Mouse (Mus musculus) megakaryocyte progenitor cell, adult 5-6 weeks (primary cell): ENCODE measurements at regions not wholly inside any gene's neighbourhood (a gene's known extent, or its start where the extent isn't known, plus 50 kb on each side); places are given as distances from the start of the nearest gene placed in this dataset.
"Not testable (repeated sequence)": the region's sequence is repeated elsewhere in the genome, so short reads cannot be mapped to it uniquely, and the experiment has no call there.

Experiments
- ATAC-seq: replicated peaks from 2 replicates; pipeline ENCODE4 v1.8.0; 2016; ENCODE audit warnings: mild to moderate bottlenecking, moderate TSS enrichment, inconsistent platforms; ENCODE audit not compliant: poor library complexity

GRCm38 (mm10) chr13:75295818-75296217, 206.2 kb downstream of the Pcsk1 start:
- no peak for ATAC-seq

- no peak for ATAC-seq
These were observed 230.2 kb downstream of the Pcsk1 start for GRCm38 (mm10) chr13:75319780-75320179.

GRCm38 (mm10) chr13:75320239-75320638, 230.6 kb downstream of the Pcsk1 start:
- no peak for ATAC-seq

GRCm38 (mm10) chr13:75337054-75337453, 247.4 kb downstream of the Pcsk1 start:
- ATAC-seq, result no peak

GRCm38 (mm10) chr13:75343422-75343821, 253.8 kb downstream of the Pcsk1 start:
- ATAC-seq, result no peak

GRCm38 (mm10) chr13:75366723-75367426, 277.2 kb downstream of the Pcsk1 start:
- ATAC-seq, result no peak

GRCm38 (mm10) chr13:75368249-75368800, 278.7 kb downstream of the Pcsk1 start:
- no peak for ATAC-seq

GRCm38 (mm10) chr13:75377100-75377499, 287.5 kb downstream of the Pcsk1 start:
- ATAC-seq, result not testable (repeated sequence)

- no peak for ATAC-seq
These were observed 288.1 kb downstream of the Pcsk1 start for GRCm38 (mm10) chr13:75377717-75378116.

- ATAC-seq, result no peak
These were observed 295.2 kb downstream of the Pcsk1 start for GRCm38 (mm10) chr13:75384631-75385340.

- ATAC-seq, result no peak
These were observed 299.6 kb downstream of the Pcsk1 start for GRCm38 (mm10) chr13:75389211-75389610.

- ATAC-seq, result no peak
These were observed 300.6 kb downstream of the Pcsk1 start for GRCm38 (mm10) chr13:75390177-75390576.

GRCm38 (mm10) chr13:75399846-75400245, 306.7 kb upstream of the Ell2 start:
- not testable (repeated sequence) for ATAC-seq

GRCm38 (mm10) chr13:75420726-75421125, 285.8 kb upstream of the Ell2 start:
- ATAC-seq, result no peak

- ATAC-seq, result no peak
These were observed 279.6 kb upstream of the Ell2 start for GRCm38 (mm10) chr13:75426971-75427370.

- no peak for ATAC-seq
These were observed 267.4 kb upstream of the Ell2 start for GRCm38 (mm10) chr13:75439170-75439569.

GRCm38 (mm10) chr13:75440051-75440450, 266.5 kb upstream of the Ell2 start:
- ATAC-seq, result no peak

- no peak for ATAC-seq
These were observed 246.2 kb upstream of the Ell2 start for GRCm38 (mm10) chr13:75460335-75460878.

GRCm38 (mm10) chr13:75461273-75461672, 245.3 kb upstream of the Ell2 start:
- ATAC-seq, result no peak

- no peak for ATAC-seq
These were observed 239.3 kb upstream of the Ell2 start for GRCm38 (mm10) chr13:75467225-75467624.

- ATAC-seq, result no peak
These were observed 230.5 kb upstream of the Ell2 start for GRCm38 (mm10) chr13:75475828-75476597.
